Mouse (Mus musculus): Measurements from ENCODE around the gene Slc25a21. TPM values are rescaled to one million over a fixed set of nuclear protein-coding genes. Genes with fewer than 3 reads are reported as not detected.

Slc25a21 gene
- polyA plus RNA-seq, 1 experiment from 2014 or later, result not detected

- no peak overlapping the region for H3K4me3 ChIP-seq (ENCODE audit: inconsistent target)
These were observed 997 bp upstream of the Slc25a21 start for GRCm38 (mm10) chr12:57198269-57198668.

DNA sequence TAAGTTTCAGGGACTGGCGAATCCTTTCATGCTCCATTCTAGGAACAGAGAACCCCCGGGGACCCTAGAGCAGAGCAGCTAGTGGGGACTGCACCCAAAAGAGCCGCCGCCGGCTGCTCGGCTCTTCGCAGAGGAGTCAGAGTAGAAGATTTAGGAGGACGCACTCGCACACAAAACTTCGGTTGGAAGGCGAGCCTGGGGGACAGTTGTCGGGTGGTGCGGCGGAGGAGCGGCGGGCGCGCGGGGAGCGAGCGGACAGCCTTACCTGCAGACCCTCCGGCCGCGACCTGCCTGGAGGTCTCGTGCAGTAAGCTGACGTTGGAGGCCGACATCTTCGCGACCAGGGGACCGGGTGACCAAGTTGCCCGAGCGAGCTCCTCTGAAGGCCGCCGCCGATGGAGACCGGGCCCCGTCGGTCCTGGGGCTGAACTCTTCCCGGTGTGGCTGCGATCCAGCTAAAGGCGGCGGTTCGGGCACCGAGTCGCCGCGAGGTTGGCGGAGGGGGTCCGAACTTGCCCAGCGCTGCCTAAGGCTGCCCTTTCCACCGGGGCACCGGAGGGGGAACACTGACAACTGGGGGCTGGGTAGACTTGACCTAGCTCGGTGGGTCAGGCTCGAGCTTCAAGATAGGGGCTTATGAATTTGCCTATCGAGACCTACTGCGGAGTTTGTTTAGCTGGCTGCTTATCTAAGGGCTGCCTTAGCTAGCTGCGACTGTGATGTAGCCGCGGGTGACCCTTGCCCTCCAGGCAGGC, 487 bp downstream of the Slc25a21 start:
- H3K79me2 ChIP-seq (ENCODE audit: inconsistent target), result no peaks in the 10 kb centered on the region
- H3K4me3 ChIP-seq (ENCODE audit: inconsistent target), result no peak overlapping the region
- no peak overlapping the region for H3K27ac ChIP-seq
- no peaks in the 10 kb centered on the region for H3K36me3 ChIP-seq (ENCODE audit: inconsistent target)
- WGBS (ENCODE audit: missing documents), result 4% methylated on average over 59 of the region's 59 CpGs

More at GRCm38 (mm10) chr12:57198269-57198668, 997 bp upstream of the Slc25a21 start:
- Histone ChIP-seq H3K79me2 (ENCODE audit: inconsistent target) (no peaks in the 10 kb centered on the region), H3K27ac (no peak overlapping the region), H3K36me3 (ENCODE audit: inconsistent target) (no peaks in the 10 kb centered on the region)

DNA sequence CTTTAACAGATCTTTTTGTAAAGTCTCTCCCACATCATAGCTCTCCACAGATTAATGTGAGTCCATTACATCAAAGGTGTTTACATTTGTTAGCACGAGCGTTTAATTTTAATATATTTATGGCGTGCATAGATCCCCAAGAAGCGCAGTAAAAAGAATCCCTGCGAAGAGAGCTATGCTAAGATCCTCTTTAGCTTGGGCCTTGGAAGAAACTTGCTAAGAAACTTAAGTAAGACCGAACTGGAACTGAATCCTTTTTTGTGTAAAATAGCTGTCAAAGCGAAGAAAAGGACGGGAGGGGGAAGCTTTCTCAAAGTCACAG, 1.0 kb downstream of the Slc25a21 start:
- Histone ChIP-seq H3K79me2 (ENCODE audit: inconsistent target) (no peaks in the 10 kb centered on the region), H3K4me3 (ENCODE audit: inconsistent target) (no peak overlapping the region), H3K27ac (no peak overlapping the region), H3K36me3 (ENCODE audit: inconsistent target) (no peaks in the 10 kb centered on the region)
- 15% methylated on average over 8 of the region's 8 CpGs for WGBS (ENCODE audit: missing documents)

- 36% methylated on average over 3 of the region's 3 CpGs for WGBS (ENCODE audit: missing documents)
- no peaks in the 10 kb centered on the region for H3K79me2 ChIP-seq (ENCODE audit: inconsistent target)
- H3K27ac ChIP-seq, result no peak overlapping the region
- H3K36me3 ChIP-seq (ENCODE audit: inconsistent target), result no peaks in the 10 kb centered on the region
- no peak overlapping the region for H3K4me3 ChIP-seq (ENCODE audit: inconsistent target)
These were observed 2.7 kb downstream of the Slc25a21 start for GRCm38 (mm10) chr12:57194609-57195008.

GRCm38 (mm10) chr12:57187032-57187431, 10.2 kb downstream of the Slc25a21 start:
- Histone ChIP-seq H3K79me2 (ENCODE audit: inconsistent target) (no peaks in the 10 kb centered on the region), H3K27ac (no peak overlapping the region), H3K4me3 (ENCODE audit: inconsistent target) (no peak overlapping the region), H3K36me3 (ENCODE audit: inconsistent target) (no peaks in the 10 kb centered on the region)
- WGBS (ENCODE audit: missing documents), result 68% methylated on average over 4 of the region's 4 CpGs

DNA sequence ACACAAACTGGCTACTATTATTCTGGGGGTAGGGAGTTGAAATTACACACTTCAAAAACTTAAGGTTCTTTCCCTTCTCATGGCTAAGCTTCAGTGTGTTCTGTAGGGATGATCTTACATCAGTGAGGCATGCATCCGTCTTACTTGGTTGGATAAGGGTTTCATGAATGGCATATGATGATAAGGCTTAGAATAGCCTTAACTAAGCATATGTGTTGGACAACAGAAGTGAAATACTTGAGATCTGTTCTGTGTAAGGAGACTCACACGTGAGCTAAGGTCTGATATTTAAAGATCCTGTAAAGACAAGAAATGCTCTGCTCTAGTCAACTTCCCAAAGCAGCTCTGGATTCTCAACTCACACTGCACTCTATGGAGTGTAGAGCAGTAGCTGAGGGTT, 11.1 kb downstream of the Slc25a21 start:
- WGBS (ENCODE audit: missing documents), result 89% methylated on average over 2 of the region's 2 CpGs
- H3K4me3 ChIP-seq (ENCODE audit: inconsistent target), result no peak overlapping the region
- H3K27ac ChIP-seq, result no peak overlapping the region
- no peaks in the 10 kb centered on the region for H3K36me3 ChIP-seq (ENCODE audit: inconsistent target)
- no peaks in the 10 kb centered on the region for H3K79me2 ChIP-seq (ENCODE audit: inconsistent target)

GRCm38 (mm10) chr12:57185475-57185874, 11.8 kb downstream of the Slc25a21 start:
- Histone ChIP-seq H3K4me3 (ENCODE audit: inconsistent target) (no peak overlapping the region), H3K36me3 (ENCODE audit: inconsistent target) (no peaks in the 10 kb centered on the region), H3K27ac (no peak overlapping the region), H3K79me2 (ENCODE audit: inconsistent target) (no peaks in the 10 kb centered on the region)
- WGBS (ENCODE audit: missing documents), result 5% methylated on average over 1 of the region's 1 CpGs

GRCm38 (mm10) chr12:57184401-57185147, 12.7 kb downstream of the Slc25a21 start:
- H3K79me2 ChIP-seq (ENCODE audit: inconsistent target), result no peaks in the 10 kb centered on the region
- H3K36me3 ChIP-seq (ENCODE audit: inconsistent target), result no peaks in the 10 kb centered on the region
- 64% methylated on average over 2 of the region's 2 CpGs for whole genome bisulfite sequencing (ENCODE audit: missing documents)
- no peak overlapping the region for H3K27ac ChIP-seq
- H3K4me3 ChIP-seq (ENCODE audit: inconsistent target), result no peak overlapping the region

GRCm38 (mm10) chr12:57179465-57180188, 17.6 kb downstream of the Slc25a21 start:
- H3K4me3 ChIP-seq (ENCODE audit: inconsistent target), result no peak overlapping the region
- WGBS (ENCODE audit: missing documents), result 52% methylated on average over 5 of the region's 5 CpGs
- no peak overlapping the region for H3K27ac ChIP-seq

DNA sequence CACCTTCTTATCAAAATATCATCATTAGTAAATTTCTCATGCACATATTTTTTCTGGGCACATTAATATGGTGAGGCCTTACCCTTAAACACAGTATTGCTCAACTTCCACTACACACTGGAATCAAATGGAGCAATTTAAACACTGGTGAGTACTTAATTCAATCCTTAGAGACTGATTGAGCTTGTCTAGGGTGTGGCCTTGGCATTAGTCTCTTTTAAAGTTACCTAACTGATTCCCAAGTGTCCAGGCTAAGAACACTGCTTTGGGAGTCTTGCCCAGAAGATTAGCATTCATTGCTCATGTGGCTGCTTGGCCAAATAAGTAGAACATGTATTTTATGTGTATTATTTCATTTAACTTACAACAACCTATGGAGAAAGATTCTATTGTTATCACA, 18.5 kb downstream of the Slc25a21 start:
- H3K4me3 ChIP-seq (ENCODE audit: inconsistent target), result no peak overlapping the region
- H3K36me3 ChIP-seq (ENCODE audit: inconsistent target), result no peaks in the 10 kb centered on the region
- H3K27ac ChIP-seq, result no peak overlapping the region
- no peaks in the 10 kb centered on the region for H3K79me2 ChIP-seq (ENCODE audit: inconsistent target)

More at GRCm38 (mm10) chr12:57179465-57180188, 17.6 kb downstream of the Slc25a21 start:
- no peaks in the 10 kb centered on the region for H3K36me3 ChIP-seq (ENCODE audit: inconsistent target)
- no peaks in the 10 kb centered on the region for H3K79me2 ChIP-seq (ENCODE audit: inconsistent target)

GRCm38 (mm10) chr12:57163294-57163693, 34.0 kb downstream of the Slc25a21 start:
- H3K79me2 ChIP-seq (ENCODE audit: inconsistent target), result no peaks in the 10 kb centered on the region
- no peak overlapping the region for H3K27ac ChIP-seq
- WGBS (ENCODE audit: missing documents), result 2% methylated on average over 2 of the region's 2 CpGs
- H3K4me3 ChIP-seq (ENCODE audit: inconsistent target), result no peak overlapping the region
- H3K36me3 ChIP-seq (ENCODE audit: inconsistent target), result no peaks in the 10 kb centered on the region

- Histone ChIP-seq H3K27ac (no peak overlapping the region), H3K4me3 (ENCODE audit: inconsistent target) (no peak overlapping the region), H3K36me3 (ENCODE audit: inconsistent target) (no peaks in the 10 kb centered on the region), H3K79me2 (ENCODE audit: inconsistent target) (no peaks in the 10 kb centered on the region)
- WGBS (ENCODE audit: missing documents), result 58% methylated on average over 3 of the region's 3 CpGs
These were observed 34.4 kb downstream of the Slc25a21 start for GRCm38 (mm10) chr12:57162840-57163239.

DNA sequence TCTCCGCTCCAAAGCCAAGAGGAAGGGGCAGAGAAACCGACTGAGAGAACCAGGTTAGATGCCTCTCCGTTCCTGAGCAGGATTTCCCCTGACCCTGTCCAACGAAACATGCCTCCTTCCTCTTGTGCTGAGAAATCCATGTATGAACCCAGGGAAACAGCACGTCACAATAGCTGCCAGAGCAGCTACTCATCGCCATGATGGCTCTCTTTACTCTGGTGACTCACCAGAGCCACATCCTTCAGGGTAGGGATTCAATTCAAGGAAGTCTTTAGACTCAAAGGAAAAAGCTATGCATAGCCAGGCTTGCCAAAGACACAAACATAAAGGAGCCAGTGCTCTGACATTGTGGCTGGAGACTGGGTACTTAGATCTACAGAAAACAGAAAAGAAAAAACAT, 37.4 kb downstream of the Slc25a21 start:
- H3K79me2 ChIP-seq (ENCODE audit: inconsistent target), result no peaks in the 10 kb centered on the region
- 74% methylated on average over 6 of the region's 6 CpGs for WGBS (ENCODE audit: missing documents)
- H3K4me3 ChIP-seq (ENCODE audit: inconsistent target), result no peak overlapping the region
- no peak overlapping the region for H3K27ac ChIP-seq
- no peaks in the 10 kb centered on the region for H3K36me3 ChIP-seq (ENCODE audit: inconsistent target)

- H3K27ac ChIP-seq, result no peak overlapping the region
- no peaks in the 10 kb centered on the region for H3K36me3 ChIP-seq (ENCODE audit: inconsistent target)
- H3K4me3 ChIP-seq (ENCODE audit: inconsistent target), result no peak overlapping the region
- WGBS (ENCODE audit: missing documents), result 47% methylated on average over 3 of the region's 3 CpGs
- no peaks in the 10 kb centered on the region for H3K79me2 ChIP-seq (ENCODE audit: inconsistent target)
These were observed 39.0 kb downstream of the Slc25a21 start for GRCm38 (mm10) chr12:57158266-57158665.

GRCm38 (mm10) chr12:57138937-57139336, 58.3 kb downstream of the Slc25a21 start:
- 90% methylated on average over 1 of the region's 1 CpGs for WGBS (ENCODE audit: missing documents)

More at GRCm38 (mm10) chr12:57138937-57139336, 58.3 kb downstream of the Slc25a21 start:
- Histone ChIP-seq H3K4me3 (ENCODE audit: inconsistent target) (no peak overlapping the region), H3K27ac (no peak overlapping the region), H3K36me3 (ENCODE audit: inconsistent target) (no peaks in the 10 kb centered on the region), H3K79me2 (ENCODE audit: inconsistent target) (no peaks in the 10 kb centered on the region)
